Mouse (Mus musculus): Measurements from ENCODE around the gene Mthfr.

GRCm38 (mm10) chr4:148081201-148081600, 42.3 kb downstream of the Mthfr start:
- no peak for TF ChIP-seq HCFC1 (IDR thresholded peaks at IDR 0.05; ENCODE audit: borderline replicate concordance, insufficient read depth, low read length)
- TF ChIP-seq MAFK (IDR thresholded peaks at IDR 0.05; ENCODE audit: insufficient read depth, low read depth, low read length) = no peak

Data from ES-E14 (cell line).